Mouse (Mus musculus) heart, adult 11 months (tissue): ENCODE measurements around the gene Klf12.

Source experiments
- DNase-seq: peaks from one replicate; pipeline ENCODE4 v3.0.0; 2022

Klf12 gene

DNA sequence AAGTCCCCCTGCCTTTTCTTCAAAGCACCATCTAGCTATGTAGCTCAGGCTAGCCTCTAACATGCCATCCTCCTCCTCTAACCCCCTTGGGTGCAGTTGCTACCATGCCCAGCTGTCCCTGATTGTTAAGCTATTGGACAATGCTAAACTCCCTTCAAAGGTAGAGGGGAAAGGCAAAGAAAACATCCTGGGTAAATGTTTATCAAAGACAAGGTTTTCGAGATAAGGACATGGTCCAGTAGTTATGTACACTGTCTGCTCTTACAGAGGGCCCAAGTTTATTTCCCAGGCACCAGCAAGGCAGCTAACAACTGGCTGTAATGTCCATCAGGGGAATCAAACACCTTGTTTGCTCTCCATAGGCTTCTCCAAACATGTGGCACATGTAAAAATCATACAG lies 53.1 kb downstream of the Klf12 start:
- DNase-seq = no peak

DNA sequence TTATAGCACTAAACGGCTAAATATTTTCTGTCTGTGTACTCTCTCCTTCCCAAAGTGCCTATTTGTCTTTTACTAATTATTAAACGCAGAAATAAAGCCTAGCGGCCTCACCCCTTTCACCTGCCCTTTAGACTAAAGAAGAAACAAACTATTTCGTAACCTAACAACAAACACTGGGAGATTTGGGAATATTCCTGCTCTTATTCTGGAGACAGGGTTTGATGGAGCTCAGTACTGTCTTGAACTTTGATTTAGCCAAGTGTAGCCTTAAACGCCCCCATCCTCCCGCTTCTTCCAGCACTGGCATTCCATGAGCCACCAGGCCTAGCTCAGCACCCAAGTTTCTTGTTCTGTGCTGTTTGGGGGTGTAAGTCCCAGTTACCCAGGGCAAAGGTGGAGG lies 56.4 kb downstream of the Klf12 start:
- DNase-seq = no peak

DNA sequence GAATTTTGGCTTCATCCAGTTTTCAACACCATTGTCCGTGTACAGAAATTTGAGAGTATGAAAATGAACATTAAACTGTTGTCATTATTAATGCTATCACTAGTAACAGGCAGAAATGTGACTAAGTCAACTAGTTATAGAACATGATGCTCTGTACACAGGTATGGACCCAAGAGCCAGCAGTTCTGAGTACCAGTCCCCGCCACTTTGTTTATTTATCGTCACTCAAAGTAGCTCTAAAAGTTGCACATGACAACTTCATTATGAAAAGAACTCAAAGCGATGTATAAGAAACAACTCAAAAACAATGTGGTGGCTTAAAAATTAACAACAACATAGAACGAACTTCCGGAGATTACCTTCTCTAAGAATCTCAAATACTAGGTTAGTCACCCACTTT lies 56.8 kb downstream of the Klf12 start:
- no peak for DNase-seq

DNA sequence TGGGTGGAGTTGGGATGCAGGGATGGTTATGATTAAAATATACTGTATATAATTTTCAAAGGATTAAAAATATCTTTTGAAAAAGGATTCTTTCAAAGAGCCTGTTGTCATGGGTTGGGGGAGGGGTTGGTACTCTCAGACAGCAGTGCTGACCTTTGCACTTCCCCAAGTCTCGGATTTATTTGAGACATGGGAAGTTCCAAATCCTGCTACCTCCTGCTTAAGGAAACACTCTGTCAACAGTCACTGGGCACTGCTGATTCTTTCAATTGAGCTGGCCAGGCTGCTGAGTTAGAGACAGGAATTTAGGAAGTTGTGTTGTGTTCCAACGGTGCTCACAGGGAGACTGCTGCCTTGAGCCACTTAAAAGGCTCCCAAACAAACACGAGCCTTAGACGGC lies 60.3 kb downstream of the Klf12 start:
- DNase-seq = peak; percentile 94

DNA sequence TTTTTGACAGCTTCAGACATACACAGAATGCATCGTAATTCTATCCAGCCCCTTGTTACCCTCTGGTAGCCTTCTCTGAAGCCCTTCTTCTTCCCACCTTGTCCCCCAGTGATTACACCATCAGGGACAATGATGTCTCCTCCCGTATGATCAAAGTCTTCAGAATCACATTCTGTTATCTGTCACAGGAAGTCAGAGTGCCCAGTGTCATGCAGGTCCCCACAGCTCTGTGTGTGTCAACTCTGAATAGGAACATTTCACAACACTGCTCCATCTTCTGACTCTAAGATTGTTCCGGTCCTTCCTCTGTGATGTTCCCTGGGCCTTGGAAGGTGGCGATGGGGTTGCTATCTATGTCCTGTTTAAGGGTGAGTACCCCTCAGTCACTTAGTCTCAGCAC lies 62.2 kb downstream of the Klf12 start:
- DNase-seq = no peak

DNA sequence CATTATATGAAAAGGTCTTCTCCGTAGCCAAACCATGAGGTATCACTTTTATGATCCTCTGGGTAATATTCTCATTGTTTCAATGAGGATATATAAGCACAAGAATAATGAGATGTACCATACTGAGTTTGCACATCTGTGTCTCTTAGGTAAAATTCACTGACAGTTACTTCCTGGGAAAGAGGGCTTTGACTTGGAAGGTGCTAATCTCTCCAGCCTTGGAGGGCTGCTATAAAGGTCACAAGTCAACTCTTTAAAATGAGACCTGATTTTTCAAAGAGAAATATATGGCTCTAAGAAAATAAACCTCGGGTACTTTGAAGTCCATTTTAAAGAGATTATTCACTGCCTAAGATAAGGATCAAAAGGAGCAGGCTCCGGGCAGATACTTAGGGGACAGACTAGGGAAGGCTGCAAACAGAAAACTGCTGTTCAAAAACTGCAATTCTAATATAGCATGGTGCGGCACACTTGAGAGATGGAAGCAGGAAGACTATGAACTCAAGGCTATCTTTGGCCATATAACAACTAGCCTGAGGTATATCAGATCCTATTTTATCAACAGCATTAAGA lies 69.2 kb downstream of the Klf12 start:
- DNase-seq = peak; percentile 25

DNA sequence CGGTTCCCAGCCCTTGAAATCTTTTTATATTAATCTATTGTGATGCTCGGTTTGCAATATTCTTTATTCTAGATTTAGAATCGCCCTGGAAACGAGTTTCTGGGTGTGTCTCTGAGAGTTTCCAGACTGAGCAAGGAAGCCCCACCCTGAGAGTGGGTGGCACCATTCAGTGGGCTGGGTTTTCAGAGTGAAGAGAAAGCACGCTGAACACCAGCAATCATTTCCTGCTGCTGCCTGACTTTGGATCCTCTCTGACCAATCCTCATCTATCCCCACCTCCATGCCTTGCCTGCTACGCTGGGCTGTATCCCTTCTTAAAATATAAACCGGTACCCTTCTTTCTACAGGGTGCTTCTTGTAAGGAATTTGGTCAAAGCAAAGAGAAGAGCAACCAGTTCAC lies 71.4 kb downstream of the Klf12 start:
- DNase-seq = peak; percentile 96

DNA sequence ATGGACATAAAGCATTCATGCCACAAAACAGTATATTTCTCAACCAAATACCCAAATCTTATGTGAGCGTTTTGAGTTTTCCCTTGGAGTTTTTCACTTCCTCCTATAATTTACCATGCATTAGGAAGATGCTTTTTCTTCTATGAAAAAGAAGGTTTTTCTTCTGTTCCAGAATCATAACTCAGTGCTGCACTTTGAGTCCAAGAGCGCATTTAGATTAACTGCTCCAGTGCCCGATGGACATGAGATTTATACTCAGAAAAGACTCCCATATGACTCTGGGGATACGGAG lies 72.7 kb downstream of the Klf12 start:
- DNase-seq = peak; percentile 1

DNA sequence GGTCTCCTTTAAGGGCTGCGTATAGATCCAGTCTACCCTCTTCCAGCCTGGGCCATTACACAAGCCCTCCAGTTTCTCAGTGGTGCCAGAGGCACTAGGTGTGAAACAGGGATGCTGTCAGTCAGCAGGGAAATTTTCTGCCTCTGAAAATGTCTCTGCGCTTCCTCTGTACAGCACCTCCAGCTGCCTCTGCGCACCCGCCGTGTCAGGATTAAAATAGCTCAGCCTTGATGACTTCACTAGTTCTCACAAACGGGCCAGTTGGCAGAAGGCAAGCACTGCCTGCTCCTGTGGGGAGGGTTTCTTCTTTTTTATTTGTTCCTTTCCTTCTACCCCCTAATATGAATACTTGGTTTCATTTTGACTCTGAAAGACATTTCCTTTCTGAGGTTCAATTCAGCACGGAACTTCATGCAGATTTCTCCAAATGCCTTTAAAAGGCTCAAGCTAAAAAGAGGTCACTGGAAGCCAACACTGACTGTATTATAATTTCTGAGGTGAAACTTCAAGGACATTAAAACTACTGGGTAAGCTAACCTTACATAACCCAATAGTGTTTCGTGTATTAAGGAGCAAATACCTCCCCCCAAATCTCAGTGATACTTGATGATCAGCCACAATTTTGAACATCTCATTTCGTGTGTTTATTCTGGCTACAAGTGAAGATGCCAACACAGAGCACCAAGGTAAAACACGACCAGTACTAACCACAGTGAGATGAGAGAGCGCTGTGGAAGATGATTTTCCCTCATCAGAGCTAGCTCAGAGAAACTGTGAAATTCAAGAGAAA lies 73.2 kb downstream of the Klf12 start:
- peak; percentile 98 for DNase-seq

DNA sequence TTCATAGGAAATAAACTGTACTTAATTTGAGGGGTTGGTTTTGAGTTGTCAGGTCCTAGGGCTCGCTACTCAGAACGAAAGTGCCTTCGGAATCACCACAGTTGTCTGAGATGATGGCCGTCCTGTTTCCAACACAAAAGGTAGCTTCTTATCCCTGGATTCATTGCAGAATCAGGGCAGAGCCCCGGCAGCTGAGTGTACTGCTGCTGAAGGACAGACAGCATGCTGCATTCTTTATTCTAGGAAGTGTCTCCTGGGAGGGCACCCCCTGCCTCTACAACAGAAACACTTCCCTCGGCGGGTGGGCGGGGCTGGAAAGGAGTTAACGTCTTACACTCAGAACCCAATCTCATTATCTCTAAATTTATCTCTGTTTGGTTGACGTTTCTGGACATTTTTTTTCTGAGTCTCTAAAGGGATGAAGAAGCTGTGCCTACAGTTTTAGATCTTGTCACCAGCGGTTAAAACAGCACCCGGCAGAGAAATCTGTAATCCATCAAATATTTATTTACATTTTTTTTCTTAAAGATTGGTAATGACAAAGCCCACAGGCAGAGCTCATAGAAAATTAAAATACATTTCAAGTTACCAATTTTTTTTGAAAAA lies 74.6 kb downstream of the Klf12 start:
- peak; percentile 83 for DNase-seq

DNA sequence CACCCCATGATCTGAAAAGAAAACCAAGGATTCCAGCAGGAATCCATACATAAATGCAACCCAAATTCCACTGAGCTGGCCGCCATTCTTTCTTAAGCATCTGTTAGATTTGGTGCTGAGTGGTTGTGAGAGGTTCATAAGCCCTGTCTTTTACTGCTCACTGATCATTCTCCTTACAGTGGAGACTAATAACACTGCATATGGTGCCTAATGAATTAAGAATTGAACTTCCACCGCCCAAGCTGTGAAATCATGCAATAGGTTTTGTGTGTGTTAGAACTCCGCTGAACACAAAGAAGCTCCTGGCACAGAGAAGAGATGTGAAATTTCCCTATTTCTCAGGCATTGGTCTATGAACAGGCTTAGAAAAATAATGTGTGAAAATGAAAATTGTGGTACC lies 77.4 kb downstream of the Klf12 start:
- no peak for DNase-seq

DNA sequence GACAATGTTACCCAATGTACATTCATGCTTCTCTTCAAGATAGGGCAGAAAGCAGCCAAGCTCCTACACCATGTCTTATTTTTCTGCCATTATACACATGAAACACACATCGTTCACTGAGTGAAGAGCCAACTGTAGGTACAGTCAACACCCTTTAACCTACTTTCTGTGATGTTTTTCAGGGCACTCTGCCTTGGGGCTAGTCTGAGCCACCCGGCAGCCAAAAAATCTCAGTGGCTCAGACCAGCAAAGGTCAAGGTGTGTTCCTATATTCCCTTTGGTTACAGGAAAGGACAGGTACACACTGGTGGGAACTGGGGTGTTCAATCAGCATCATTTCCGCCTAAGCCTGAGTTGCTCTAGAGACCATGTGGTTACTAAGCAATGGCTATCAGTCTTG lies 78.3 kb downstream of the Klf12 start:
- DNase-seq = no peak

DNA sequence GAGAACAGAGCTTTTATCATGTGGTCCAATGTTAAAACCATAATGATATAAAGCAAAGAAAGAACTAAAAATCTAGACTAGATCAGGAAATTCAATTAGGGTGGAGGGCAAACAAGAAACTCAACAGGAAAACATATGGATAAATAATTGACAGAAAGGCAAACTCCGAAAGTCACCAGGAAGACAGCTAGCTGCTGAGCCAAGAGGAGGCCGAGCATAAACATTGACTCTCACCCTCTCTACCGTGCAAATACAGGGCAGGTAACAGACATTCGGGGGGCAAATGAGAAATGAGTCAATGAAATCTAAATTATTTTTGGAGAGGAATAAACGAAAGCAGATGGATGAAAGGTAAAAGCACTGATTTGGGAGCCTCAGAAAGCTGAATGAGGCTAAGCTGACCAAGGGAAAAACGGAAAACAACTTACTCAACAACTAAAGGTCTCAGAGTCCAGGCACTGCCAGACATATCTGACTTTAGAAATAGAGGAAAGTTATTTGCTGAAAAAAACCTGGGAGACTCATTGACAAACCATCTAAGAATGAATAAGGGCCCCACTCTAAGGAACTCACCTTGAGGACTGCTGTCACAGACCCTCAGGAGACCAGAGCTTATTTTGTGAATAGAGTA lies 84.3 kb downstream of the Klf12 start:
- DNase-seq = no peak

DNA sequence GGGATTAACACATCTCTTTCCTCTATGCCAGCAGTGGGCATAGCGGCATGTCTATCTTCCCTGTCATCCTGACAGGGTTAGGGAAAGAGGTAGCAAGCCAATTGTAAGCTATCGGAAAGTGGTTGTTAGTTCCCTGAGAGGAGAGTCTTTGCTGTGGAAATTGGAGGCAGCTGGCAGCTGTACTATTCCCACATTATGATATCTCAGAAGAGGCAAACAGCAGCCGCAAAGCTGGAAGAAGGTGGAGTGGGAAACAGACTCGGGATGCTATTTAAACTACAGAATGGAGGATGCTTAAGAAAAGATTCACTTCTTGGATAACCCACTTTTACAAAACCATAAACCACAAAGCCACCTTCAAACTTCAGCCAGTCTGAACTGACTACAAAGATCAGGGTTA lies 85.8 kb downstream of the Klf12 start:
- DNase-seq = no peak

DNA sequence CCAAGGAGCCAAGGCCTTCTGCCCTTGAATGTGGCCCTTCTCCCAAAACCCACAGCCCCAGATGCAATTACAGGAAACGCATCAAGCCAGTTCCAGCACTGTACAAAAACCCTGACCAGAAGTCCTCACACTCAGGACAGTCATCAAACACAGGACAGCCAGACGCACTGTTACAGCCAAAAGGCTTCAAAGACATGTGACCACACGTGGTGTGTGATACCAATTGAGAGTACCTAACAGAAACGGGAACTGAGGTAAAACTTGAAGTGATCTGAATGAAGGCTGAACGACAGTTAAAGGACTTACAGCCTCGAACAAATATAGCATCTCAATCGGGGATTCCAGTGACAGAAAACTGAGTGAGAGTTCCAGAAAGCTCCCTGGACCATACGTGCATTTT lies 87.3 kb downstream of the Klf12 start:
- DNase-seq = no peak

DNA sequence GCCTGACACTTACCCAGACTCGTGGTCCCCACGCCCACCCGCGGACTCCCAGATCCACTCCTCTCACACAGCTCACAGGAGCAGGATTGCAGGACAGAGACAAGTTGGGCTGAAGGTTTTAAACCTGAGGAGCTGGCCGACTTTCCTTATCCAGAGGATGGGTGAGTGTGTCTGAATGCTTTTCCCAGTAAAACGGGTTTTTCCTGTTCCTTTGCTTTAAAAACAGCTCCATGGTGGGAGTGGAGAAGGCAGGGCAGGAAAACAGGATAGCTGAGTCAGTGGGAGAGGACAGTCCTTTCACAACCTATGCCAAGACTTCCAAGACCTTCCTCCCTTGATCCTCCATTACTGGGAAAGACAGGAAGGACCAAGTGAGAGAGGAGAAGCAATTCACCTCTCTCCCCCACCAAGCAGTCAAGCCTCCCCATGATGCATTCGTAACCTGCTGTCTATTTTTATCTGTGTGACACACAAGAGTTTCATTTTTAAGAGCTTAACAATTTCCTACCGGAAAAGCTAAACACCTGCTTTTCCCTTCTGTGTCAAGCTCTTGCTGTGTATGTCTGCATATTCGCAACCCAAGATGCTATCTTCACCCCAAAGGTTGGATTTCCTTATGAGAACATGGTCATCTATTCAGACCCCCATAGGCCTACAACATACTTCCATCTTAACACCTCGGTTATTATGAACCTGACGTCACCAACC lies 94.8 kb downstream of the Klf12 start:
- DNase-seq = no peak

DNA sequence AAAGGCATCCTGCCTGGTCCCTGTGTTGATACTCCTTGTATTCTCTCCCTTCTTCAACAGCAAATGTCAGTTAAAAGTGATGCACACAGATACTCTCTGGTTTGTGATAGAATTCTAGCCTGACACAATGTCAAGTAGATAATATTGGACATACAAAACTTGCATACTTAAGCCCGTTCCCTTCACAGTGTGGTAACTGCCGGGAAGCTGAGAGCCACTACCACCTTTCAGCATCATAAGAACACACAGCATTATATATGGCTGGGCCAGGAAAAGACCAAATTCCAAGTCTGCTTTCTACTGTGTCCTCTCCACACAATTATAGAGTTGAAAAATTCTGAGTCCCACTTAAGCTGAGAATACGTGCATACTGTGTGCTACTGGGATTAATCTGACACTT lies 97.1 kb downstream of the Klf12 start:
- DNase-seq = no peak

DNA sequence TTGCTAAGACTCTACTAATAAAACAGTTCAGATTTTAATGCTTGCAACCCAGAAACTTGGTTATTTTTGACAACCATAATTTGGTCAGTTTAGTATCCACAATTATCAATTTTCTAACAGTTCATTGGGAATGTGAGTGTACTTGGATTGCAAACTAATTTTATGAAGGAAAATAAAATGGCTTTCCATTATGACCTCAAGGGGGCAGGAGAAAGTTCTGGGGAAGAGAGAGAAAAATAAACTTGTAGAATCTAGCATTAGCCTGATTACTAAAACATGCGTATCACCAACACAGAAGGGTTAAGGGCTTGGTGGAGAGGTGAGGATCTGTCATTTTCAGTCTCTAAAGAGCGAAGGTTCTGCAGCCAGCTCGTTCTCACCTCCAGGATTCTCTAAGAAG lies 106.7 kb downstream of the Klf12 start:
- DNase-seq = no peak

DNA sequence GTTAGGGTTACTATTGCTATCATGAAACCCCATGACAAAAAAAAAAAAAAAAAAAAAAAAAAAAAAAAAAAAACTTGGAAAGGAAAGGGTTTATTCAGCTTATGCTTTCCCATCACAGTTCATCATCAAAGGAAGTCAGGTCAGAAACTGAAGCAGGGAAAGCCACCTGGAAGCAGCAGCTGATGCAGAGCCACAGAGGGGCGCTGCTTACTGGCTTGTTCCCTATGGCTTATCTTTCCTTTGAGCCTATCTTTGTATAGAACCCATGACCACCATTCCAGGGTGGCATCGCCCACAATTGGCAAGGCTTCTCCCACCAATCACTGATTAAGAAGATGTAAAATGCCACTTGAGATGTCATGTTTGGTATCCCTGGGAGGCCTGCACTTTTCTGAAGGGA lies 119.4 kb downstream of the Klf12 start:
- DNase-seq = no peak

DNA sequence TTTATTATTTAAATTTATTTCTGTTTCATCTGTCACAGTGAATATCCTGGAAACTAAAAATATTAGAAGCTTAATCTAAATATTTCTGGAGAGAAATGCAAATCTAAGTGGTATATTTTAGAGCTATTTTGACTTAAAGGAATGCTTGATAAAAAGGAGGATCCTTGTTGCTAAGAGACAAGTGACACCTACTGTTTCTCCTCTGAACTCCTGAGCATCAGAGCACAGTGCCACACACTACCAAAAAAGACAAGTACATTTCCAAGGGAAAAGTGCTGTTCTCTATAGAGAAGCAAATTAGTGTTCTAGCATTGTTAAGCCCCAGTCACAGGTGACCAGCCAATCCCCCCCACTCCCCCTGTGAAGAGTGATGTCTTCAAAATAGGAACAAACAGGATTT lies 127.8 kb downstream of the Klf12 start:
- DNase-seq = no peak

DNA sequence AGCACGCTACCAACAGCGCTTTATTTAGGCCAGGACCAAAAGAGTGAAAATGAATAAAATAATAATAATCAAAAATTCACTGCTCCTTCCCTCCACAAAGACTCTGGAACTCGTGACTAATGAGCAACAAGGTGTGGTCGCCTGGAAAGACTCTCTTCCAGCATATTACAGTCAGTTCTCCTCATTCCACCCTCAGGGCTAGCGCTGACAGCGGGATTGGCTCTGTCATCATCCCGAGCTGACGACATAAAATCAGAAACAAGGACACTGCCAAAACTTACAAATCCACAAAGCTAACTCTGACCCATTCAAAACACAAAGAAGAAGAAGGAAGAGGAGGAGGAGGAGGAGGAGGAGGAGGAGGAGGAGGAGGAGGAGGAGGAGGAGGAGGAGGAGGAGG lies 136.8 kb downstream of the Klf12 start:
- no peak for DNase-seq

DNA sequence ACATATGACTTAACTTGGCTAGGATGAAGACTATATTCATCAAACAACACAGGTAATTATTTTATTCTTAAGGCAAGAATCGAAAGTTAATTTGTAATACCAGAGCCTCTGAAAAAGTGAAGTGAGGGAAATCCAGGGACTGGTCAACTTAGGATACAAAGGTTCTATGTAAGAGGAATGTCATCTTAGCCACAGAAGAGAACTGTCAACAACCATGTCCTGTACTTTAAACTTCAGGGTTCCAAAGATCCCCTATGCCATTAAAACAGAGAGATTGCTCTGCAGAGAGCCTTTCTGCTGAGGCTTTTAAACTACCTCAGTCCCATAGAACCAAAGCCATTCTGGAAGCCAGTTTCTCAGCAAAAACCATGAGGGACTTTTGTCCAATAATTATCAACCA lies 144.1 kb downstream of the Klf12 start:
- no peak for DNase-seq

DNA sequence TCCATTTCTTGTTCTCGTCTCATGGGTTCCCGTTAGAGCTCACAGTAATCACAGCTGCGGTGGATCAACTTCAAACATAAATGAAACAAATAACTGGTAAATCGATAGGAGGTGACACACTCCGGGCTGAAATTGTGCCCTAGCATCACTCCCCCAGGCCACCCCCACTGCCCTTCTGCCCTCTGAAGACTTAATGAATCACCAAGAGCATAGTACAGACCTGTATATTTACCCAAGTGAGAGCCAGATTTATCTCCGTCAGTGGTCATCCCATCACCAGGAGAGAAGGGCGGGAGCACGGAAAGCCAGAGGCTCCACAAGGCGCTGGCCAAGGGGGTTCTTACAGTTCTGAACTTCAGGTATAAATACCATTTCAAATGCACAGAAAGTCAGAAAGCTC lies 150.2 kb downstream of the Klf12 start:
- no peak for DNase-seq

DNA sequence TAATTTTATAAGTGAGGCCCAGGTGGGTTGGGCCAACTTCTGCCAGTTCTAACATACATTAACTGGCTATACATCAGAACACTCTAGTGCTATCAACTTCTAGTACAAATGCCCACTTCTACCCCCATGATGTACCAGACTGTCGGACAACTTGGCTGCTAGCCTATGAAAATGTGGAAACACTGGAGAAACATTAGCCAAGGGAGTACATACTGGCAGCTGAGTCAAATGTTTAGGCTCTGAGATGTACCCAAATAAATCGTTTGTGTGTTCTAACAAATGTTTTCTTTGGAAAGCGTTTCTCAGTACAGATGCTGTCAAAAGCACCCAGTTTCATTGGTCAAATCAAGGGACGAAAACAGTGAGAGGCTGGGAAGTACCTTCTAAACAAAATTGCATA lies 152.0 kb downstream of the Klf12 start:
- DNase-seq = no peak
